Mouse (Mus musculus): ENCODE results near the gene Sla2. TPM values are rescaled to one million over a fixed set of nuclear protein-coding genes. Genes with fewer than 3 reads are reported as not detected.

The Sla2 gene
- total RNA-seq (2021) = not detected
- polyA plus RNA-seq (2012; rRNA removed) = 0.33 TPM in 1 of 2 replicates, not detected in the other
- long read RNA-seq = 0 reads

DNA sequence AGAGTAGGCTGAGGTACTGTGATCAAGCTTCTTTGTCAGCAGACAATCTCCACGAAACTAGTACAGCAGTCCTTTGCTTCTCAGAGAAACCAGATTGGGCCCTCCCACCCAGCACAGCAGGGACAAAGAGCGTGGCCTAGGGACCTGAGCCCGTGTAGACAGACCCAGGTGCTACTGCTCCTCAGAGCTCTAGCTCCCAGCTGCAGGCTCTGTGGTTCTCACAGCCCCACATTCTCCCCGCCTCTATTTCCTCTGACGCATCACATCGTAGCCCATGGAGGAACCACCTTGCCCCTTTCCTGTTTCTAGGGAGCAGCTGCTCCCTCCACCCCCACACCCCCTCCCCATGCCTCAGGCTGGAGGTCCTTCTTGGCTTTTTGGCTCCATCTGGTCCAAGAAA, at the start of gene Sla2:
TSS of gene Sla2 (minus strand) at position 176 of the 400 bp plus-strand sequence.
- Histone ChIP-seq H3K36me3 (ENCODE audit: control insufficient read depth, insufficient read depth, low read length) (no peaks in the 10 kb centered on the region), H3K27me3 (ENCODE audit: control insufficient read depth, insufficient read depth, low read length) (no peaks in the 10 kb centered on the region), H3K4me1 (ENCODE audit: control insufficient read depth, insufficient read depth, low read length) (no peaks in the 10 kb centered on the region), H3K9ac (ENCODE audit: low read depth, low read length) (no peak within 1 kb of the TSS), H3K79me2 (replicated peaks; ENCODE audit: control insufficient read depth, insufficient read depth, low read length) (no peaks in the 10 kb centered on the region), H3K4me3 (no peak within 1 kb of the TSS), H3K27ac (no peak within 1 kb of the TSS)
- 45% methylated on average over 6 of the region's 6 CpGs for WGBS
- intact Hi-C loops (cut with DNase I) = no loop called here
- no peak for DNase-seq
- no peak for TF ChIP-seq POLR2A (IDR thresholded peaks at IDR 0.05; ENCODE audit: insufficient read depth, low read depth, low read length)
- no peak for TF ChIP-seq CTCF (IDR thresholded peaks at IDR 0.05)
- TF ChIP-seq EP300 (IDR thresholded peaks at IDR 0.05; ENCODE audit: insufficient read depth, low read depth, low read length) = no peak

DNA sequence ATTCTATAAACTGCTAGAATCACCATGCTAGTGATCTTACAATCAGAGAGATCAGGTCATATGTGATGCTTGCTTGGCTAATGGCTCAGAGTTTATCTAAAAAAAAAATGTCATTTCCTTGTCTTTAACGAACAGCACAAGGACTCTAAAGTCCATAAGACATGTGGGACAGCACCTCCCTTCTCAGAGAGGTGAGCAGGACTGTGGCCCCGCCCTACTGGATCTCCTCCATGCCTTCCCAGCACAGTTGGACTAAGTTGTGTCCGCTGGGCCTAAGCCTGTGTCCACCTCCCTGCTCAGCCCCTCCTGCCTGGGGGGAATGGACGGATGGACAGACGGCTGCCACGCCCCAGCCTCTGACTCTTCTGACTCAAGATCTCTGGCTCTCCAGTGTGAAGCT, 48.0 kb upstream of the Sla2 start:
- Histone ChIP-seq H3K27me3 (ENCODE audit: control insufficient read depth, insufficient read depth, low read length) (no peaks in the 10 kb centered on the region), H3K9ac (ENCODE audit: low read depth, low read length) (no peak overlapping the region), H3K27ac (no peak overlapping the region), H3K79me2 (replicated peaks; ENCODE audit: control insufficient read depth, insufficient read depth, low read length) (no peaks in the 10 kb centered on the region), H3K36me3 (ENCODE audit: control insufficient read depth, insufficient read depth, low read length) (no peaks in the 10 kb centered on the region), H3K4me3 (no peak overlapping the region), H3K4me1 (ENCODE audit: control insufficient read depth, insufficient read depth, low read length) (no peaks in the 10 kb centered on the region)
- TF ChIP-seq EP300 (IDR thresholded peaks at IDR 0.05; ENCODE audit: insufficient read depth, low read depth, low read length) = no peak
- TF ChIP-seq POLR2A (IDR thresholded peaks at IDR 0.05; ENCODE audit: insufficient read depth, low read depth, low read length) = no peak
- no peak for DNase-seq
- 80% methylated on average over 6 of the region's 6 CpGs for WGBS
- intact Hi-C loops (cut with DNase I) = no loop called here

DNA sequence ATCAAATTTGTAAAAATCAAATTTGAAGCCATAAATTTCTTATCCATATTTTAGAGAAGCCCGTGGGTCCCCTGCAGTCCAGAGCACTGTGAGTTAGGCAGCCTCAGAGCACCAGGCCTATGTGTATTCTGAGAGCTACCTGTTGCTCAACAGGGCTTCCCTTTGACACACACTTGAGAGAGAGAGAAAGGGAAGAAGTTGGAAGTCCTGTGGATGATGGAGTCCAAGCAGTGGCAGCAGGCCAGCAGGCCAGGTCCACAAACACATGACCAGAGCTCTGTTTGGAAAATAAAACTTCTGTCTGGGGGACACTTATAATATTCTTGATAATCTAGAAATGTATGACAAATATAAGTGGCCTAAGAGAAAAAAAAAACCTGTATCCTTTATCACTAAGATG, 46.4 kb upstream of the Sla2 start:
- Histone ChIP-seq H3K4me3 (no peak overlapping the region), H3K27me3 (ENCODE audit: control insufficient read depth, insufficient read depth, low read length) (no peaks in the 10 kb centered on the region), H3K27ac (no peak overlapping the region), H3K4me1 (ENCODE audit: control insufficient read depth, insufficient read depth, low read length) (no peaks in the 10 kb centered on the region), H3K79me2 (replicated peaks; ENCODE audit: control insufficient read depth, insufficient read depth, low read length) (no peaks in the 10 kb centered on the region), H3K9ac (ENCODE audit: low read depth, low read length) (no peak overlapping the region), H3K36me3 (ENCODE audit: control insufficient read depth, insufficient read depth, low read length) (no peaks in the 10 kb centered on the region)
- peak in 1 of 2 experiments; percentile 14 for DNase-seq
- 81% methylated on average over 1 of the region's 1 CpGs for WGBS
- TF ChIP-seq EP300 (IDR thresholded peaks at IDR 0.05; ENCODE audit: insufficient read depth, low read depth, low read length) (no peak), CTCF (IDR thresholded peaks at IDR 0.05) (no peak), POLR2A (IDR thresholded peaks at IDR 0.05; ENCODE audit: insufficient read depth, low read depth, low read length) (no peak)
- intact Hi-C loops (cut with DNase I) = no loop called here

DNA sequence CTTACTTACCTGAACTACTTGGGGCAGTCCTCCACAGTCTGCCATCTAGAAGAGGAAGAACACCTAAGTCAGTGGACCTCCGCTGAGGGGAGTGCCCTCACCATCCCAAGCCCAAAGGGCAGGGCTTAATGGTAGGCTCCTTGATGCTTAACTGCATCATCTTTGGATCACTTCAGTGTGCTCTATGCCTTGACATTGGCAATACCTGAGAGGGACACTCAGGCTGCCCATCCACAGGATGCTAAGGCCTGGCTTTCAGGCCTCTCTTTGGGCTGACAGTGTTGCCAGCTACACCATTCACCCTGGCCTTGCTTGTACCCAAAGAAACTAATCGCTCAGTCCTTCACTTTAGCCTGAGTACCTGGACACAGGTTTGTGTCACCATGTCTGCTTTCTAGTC, 44.4 kb upstream of the Sla2 start:
- no peak for TF ChIP-seq EP300 (IDR thresholded peaks at IDR 0.05; ENCODE audit: insufficient read depth, low read depth, low read length)
- TF ChIP-seq CTCF (IDR thresholded peaks at IDR 0.05) = no peak
- TF ChIP-seq POLR2A (IDR thresholded peaks at IDR 0.05; ENCODE audit: insufficient read depth, low read depth, low read length) = no peak
- no peak for DNase-seq
- no peaks in the 10 kb centered on the region for H3K36me3 ChIP-seq (ENCODE audit: control insufficient read depth, insufficient read depth, low read length)
- no peaks in the 10 kb centered on the region for H3K27me3 ChIP-seq (ENCODE audit: control insufficient read depth, insufficient read depth, low read length)
- no peak overlapping the region for H3K27ac ChIP-seq
- no peaks in the 10 kb centered on the region for H3K79me2 ChIP-seq (replicated peaks; ENCODE audit: control insufficient read depth, insufficient read depth, low read length)
- WGBS = 98% methylated on average over 2 of the region's 2 CpGs
- intact Hi-C loops (cut with DNase I) = no loop called here
- H3K4me1 ChIP-seq (ENCODE audit: control insufficient read depth, insufficient read depth, low read length) = no peaks in the 10 kb centered on the region
- H3K9ac ChIP-seq (ENCODE audit: low read depth, low read length) = no peak overlapping the region
- H3K4me3 ChIP-seq = no peak overlapping the region

DNA sequence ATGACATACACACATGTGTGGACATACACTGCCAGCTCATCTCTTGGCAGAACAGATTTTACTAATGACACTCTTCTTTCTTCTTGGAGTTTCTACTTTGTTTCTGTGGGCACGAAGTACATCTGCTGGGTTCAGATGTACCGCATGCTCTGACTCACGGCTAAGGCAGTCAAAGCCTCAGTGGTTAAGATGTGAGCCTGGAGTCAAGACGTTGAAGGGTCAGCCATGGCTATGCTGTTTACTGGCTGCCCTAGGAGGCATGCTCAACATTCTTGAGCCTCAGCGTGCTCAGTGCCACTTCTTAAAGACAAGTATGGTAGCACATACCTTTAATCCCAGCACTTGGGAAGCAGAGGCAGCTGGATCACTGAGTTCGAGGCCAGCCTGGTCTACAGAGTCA, 43.6 kb upstream of the Sla2 start:
- H3K79me2 ChIP-seq (replicated peaks; ENCODE audit: control insufficient read depth, insufficient read depth, low read length) = no peaks in the 10 kb centered on the region
- 91% methylated on average over 6 of the region's 6 CpGs for WGBS
- TF ChIP-seq CTCF (IDR thresholded peaks at IDR 0.05) (no peak), EP300 (IDR thresholded peaks at IDR 0.05; ENCODE audit: insufficient read depth, low read depth, low read length) (no peak), POLR2A (IDR thresholded peaks at IDR 0.05; ENCODE audit: insufficient read depth, low read depth, low read length) (no peak)
- H3K4me3 ChIP-seq = no peak overlapping the region
- no peak overlapping the region for H3K9ac ChIP-seq (ENCODE audit: low read depth, low read length)
- H3K27me3 ChIP-seq (ENCODE audit: control insufficient read depth, insufficient read depth, low read length) = no peaks in the 10 kb centered on the region
- no peak overlapping the region for H3K27ac ChIP-seq
- intact Hi-C loops (cut with DNase I) = no loop called here
- H3K4me1 ChIP-seq (ENCODE audit: control insufficient read depth, insufficient read depth, low read length) = no peaks in the 10 kb centered on the region
- no peaks in the 10 kb centered on the region for H3K36me3 ChIP-seq (ENCODE audit: control insufficient read depth, insufficient read depth, low read length)
- no peak for DNase-seq

DNA sequence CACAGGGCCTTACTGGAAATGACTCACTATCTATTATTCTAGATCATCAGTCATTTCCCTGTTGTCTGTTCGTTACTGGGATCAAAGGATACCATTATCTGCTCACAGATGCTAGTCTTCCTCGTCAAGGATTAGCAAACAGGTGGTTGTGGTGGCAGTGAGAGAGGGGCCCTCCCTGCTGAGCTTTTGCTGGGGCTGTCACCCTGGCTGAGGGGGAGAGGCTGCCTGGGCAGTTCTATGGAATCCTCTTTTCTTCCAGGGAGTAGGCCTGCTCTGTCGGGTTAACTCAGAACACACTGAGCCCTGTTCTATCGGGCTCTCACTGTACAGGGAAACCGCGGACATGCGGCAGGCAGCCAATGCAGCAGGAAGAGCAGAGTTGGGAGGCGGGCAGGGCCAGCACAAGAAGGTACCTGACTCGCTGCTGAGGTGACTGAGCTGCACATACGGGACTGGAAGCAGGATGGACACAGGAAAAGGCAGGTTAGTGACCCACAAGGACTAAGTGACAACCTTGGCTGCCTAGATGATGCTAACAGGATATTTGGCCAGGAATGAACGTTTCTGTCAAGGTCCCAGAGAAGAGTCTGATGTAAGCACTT, 42.6 kb upstream of the Sla2 start:
- Histone ChIP-seq H3K9ac (ENCODE audit: low read depth, low read length) (no peak overlapping the region), H3K4me1 (ENCODE audit: control insufficient read depth, insufficient read depth, low read length) (no peaks in the 10 kb centered on the region), H3K4me3 (no peak overlapping the region), H3K27me3 (ENCODE audit: control insufficient read depth, insufficient read depth, low read length) (no peaks in the 10 kb centered on the region), H3K36me3 (ENCODE audit: control insufficient read depth, insufficient read depth, low read length) (no peaks in the 10 kb centered on the region), H3K27ac (no peak overlapping the region), H3K79me2 (replicated peaks; ENCODE audit: control insufficient read depth, insufficient read depth, low read length) (no peaks in the 10 kb centered on the region)
- 66% methylated on average over 11 of the region's 11 CpGs for WGBS
- no peak for TF ChIP-seq EP300 (IDR thresholded peaks at IDR 0.05; ENCODE audit: insufficient read depth, low read depth, low read length)
- TF ChIP-seq CTCF (IDR thresholded peaks at IDR 0.05) = no peak
- no peak for TF ChIP-seq POLR2A (IDR thresholded peaks at IDR 0.05; ENCODE audit: insufficient read depth, low read depth, low read length)
- no peak for DNase-seq
- intact Hi-C loops (cut with DNase I) = no loop called here

Data from heart, adult 2 months (tissue).